Mouse (Mus musculus) cerebellum, postnatal 36 days (tissue): ENCODE data around the gene Cxcl13.
"Not testable (repeated sequence)": the region's sequence is repeated elsewhere in the genome, so short reads cannot be mapped to it uniquely, and the experiment has no call there.

Experiments
- DNase-seq, 2 experiments: peaks; one replicate each; pipeline ENCODE4 v3.0.0; 2021 to 2022; ENCODE audit warnings: mixed read lengths in 2 of 2

Gene Cxcl13

GRCm38 (mm10) chr5:95956651-95957050 lies at the start of gene Cxcl13:
Gene Cxcl13, plus strand, starts transcription at chr5:95956951.
- DNase-seq: no peak

- DNase-seq: no peak
These were observed 45.7 kb upstream of the Cxcl13 start for GRCm38 (mm10) chr5:95911006-95911405.

GRCm38 (mm10) chr5:95918491-95918890 lies 38.3 kb upstream of the Cxcl13 start:
- no peak for DNase-seq

GRCm38 (mm10) chr5:95924023-95924422 lies 32.7 kb upstream of the Cxcl13 start:
- no peak for DNase-seq

- DNase-seq: no peak
These were observed 31.4 kb upstream of the Cxcl13 start for GRCm38 (mm10) chr5:95925204-95925930.

- no peak for DNase-seq
These were observed 30.9 kb upstream of the Cxcl13 start for GRCm38 (mm10) chr5:95925931-95926263.

GRCm38 (mm10) chr5:95935035-95935434 lies 21.7 kb upstream of the Cxcl13 start:
- no peak for DNase-seq

- DNase-seq: no peak
These were observed 20.7 kb upstream of the Cxcl13 start for GRCm38 (mm10) chr5:95936068-95936467.

- no peak for DNase-seq
These were observed 19.6 kb upstream of the Cxcl13 start for GRCm38 (mm10) chr5:95937129-95937528.

- DNase-seq: no peak
These were observed 18.6 kb upstream of the Cxcl13 start for GRCm38 (mm10) chr5:95938044-95938625.

- no peak for DNase-seq
These were observed 16.0 kb upstream of the Cxcl13 start for GRCm38 (mm10) chr5:95940682-95941221.

GRCm38 (mm10) chr5:95941562-95941961 lies 15.2 kb upstream of the Cxcl13 start:
- DNase-seq: no peak

- no peak for DNase-seq
These were observed 11.6 kb upstream of the Cxcl13 start for GRCm38 (mm10) chr5:95945120-95945519.

- DNase-seq: no peak
These were observed 10.4 kb upstream of the Cxcl13 start for GRCm38 (mm10) chr5:95946344-95946743.

- DNase-seq: no peak
These were observed 8.1 kb upstream of the Cxcl13 start for GRCm38 (mm10) chr5:95948641-95949040.

GRCm38 (mm10) chr5:95949946-95950701 lies 6.6 kb upstream of the Cxcl13 start:
- DNase-seq: peak; percentile 28 to 53

- DNase-seq: no peak
These were observed 8.2 kb downstream of the Cxcl13 start for GRCm38 (mm10) chr5:95964940-95965339.

- DNase-seq: no peak
These were observed 9.9 kb downstream of the Cxcl13 start for GRCm38 (mm10) chr5:95966621-95967020.

- DNase-seq: peak; percentile 6 to 43
These were observed 14.1 kb downstream of the Cxcl13 start for GRCm38 (mm10) chr5:95970845-95971244.

GRCm38 (mm10) chr5:95972208-95972607 lies 15.5 kb downstream of the Cxcl13 start:
- DNase-seq: no peak

GRCm38 (mm10) chr5:95973806-95974205 lies 17.1 kb downstream of the Cxcl13 start:
- not testable (repeated sequence) for DNase-seq

GRCm38 (mm10) chr5:95976299-95976698 lies 19.5 kb downstream of the Cxcl13 start:
- no peak for DNase-seq

- DNase-seq: no peak
These were observed 27.2 kb downstream of the Cxcl13 start for GRCm38 (mm10) chr5:95983797-95984486.
